Mouse (Mus musculus) kidney, postnatal 4 days (tissue): ENCODE data around the gene Olfr1333.
"Not testable (repeated sequence)": the region's sequence is repeated elsewhere in the genome, so short reads cannot be mapped to it uniquely, and the experiment has no call there.

Experiments
- DNase-seq, 2 experiments: peaks; one replicate each; pipeline ENCODE4 v3.0.0; 2021; ENCODE audit warnings: mixed read lengths in 2 of 2

Olfr1333 gene

DNA sequence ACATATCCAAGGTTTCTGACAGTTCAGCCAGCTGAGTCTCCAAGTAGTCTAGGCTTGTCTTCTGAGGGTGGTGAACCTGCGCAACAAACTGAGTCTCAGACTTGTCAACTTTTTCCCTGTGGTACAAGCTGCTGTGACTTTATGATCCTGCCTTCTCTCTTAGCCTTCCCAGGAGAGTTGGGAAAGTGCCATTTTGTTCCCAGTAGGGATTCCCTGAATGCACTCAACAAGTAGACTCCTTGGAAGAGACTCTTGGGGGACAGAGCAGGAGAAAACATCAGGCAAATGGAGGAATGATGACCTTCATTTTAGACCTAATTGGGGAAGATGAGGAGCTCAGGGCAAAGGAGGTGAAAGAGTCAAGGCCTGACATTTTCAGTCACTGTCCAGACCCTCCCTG is at the start of gene Olfr1333:
Olfr1333 (minus strand) TSS at position 101 of the 400 bp plus-strand sequence.
- DNase-seq, result no peak

DNA sequence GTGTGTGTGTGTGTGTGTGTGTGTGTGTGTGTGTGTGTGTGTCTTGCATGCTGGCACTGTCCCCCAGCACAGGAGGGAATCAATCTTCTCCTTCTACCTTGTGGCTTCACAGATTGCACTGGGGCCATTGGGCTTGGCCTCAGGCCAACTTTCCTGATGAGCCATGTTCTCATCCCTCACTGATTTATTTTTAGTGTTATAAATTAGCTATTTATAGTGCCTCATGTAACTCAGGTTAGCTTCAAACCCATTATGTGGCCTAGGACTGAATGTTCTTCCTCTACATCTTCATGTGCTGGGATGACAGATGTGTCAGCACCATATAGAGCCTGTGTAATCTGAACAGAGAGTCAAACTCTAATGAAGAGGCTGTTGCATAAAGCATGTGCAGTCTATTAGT is 31.5 kb upstream of the Olfr1333 start:
- DNase-seq, result peak in 1 of 2 experiments; percentile 1

DNA sequence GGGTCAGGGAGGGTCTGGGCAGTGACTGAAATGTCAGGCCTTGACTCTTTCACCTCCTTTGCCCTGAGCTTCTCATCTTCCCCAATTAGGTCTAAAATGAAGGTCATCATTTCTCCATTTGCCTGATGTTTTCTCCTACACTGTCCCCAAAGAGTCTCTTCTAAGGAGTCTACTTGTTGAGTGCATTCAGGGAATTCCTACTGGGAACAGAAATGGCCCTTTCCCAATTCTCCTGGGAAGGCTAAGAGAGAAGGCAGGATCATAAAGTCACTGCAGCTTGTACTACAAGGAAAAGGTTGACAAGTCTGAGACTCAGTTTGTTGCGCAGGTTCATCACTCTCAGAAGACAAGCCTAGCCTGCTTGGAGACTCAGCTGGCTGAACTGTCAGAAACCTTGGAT is 28.3 kb upstream of the Olfr1333 start, which contains the start of gene Olfr1331:
Olfr1331 (plus strand) TSS at position 301 of the 400 bp plus-strand sequence.
- DNase-seq, result no peak

DNA sequence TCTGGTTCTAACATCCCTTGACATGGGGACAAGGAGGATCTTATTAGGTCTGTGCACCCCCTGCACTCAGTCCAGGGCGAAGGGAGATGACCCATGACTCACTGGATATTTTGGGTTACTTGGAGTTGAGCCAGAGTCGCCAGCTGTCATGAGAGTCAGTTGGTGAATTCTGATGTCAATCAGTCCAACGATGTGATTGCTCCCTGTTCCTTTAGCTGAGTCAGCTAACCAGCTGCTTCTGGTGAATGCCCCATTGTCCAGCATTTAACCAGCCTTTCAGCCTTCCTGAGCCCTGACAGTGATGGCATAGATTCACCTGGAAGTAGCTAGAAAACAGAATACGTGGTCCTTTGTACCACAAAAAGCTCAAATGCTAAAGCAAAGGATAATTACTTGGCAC is 26.6 kb upstream of the Olfr1333 start:
- DNase-seq, result no peak

DNA sequence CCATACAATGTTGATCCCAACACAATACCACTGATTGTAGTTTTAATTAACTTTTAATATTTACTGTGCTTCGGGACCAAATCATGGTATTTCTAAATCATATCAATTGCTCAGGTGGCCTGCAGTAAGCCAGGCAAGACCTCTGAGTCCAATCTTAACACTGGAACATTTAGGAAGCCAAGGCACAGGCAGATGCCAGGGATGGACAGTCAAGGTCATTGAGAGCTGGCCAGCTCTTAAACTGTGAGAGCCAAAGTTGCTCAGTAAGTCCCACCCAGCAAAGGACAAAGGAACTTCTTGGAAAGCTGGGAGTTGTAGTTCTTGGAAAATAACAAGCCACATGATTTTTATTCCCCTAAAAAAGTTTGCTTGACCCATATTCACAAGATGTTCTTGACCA is 25.7 kb upstream of the Olfr1333 start:
- DNase-seq, result no peak

DNA sequence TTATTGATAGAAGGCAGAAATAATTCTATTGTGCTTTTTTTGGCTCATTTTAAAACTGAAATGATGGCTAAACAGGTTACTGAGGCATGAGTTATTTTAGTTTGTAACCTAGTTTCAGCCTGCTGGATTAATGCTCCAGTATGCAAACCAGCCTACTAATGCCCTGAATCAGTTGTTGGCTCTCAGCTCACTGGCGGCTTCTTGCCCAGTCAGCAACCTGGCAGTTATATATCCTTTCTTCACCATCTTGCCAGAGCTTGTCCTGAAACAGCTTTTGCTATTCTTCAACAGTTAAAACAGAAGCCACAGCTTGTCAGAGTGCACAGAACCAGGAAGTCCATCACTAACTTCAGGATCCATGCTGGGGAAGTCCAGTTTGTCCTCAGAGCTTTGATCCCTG is 17.2 kb downstream of the Olfr1333 start:
- DNase-seq, result no peak

DNA sequence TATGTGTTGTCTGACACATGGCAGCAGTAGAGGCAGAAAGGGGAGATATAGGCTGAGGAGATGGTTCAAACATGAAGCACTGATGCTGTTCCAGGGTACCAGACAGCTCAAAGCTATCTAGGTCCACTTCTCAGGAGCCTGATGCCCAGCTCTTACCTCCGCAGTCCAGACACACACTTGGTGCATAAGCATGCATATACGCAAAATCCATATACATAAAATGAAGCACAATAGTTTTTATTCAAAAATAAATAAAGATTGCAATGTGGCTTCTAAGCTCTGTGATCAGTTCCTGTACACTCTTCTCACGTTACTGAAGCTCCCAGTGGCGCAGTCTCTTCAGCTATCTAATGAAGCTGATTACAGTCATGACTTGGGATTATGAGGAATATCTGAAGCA is 26.2 kb downstream of the Olfr1333 start, which contains the start of gene Olfr1335:
Olfr1335 (minus strand) TSS at position 101 of the 400 bp plus-strand sequence.
- no peak for DNase-seq

DNA sequence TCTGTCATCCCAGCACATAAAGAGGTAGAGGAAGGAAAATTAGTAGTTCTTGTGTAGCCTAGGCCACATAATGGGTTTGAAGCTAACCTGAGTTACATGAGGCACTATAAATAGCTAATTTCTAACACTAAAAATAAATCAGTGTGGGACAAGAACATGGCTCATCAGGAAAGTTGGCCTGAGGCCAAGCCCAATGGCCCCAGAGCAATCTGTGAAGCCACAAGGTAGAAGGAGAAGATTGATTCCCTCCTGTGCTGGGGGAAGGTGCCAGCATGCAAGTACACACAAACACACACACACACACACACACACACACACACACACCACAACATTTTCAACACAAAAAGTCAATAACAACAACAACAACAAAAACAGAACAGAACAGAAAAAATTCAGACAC is 43.3 kb downstream of the Olfr1333 start:
- DNase-seq, result not testable (repeated sequence)

DNA sequence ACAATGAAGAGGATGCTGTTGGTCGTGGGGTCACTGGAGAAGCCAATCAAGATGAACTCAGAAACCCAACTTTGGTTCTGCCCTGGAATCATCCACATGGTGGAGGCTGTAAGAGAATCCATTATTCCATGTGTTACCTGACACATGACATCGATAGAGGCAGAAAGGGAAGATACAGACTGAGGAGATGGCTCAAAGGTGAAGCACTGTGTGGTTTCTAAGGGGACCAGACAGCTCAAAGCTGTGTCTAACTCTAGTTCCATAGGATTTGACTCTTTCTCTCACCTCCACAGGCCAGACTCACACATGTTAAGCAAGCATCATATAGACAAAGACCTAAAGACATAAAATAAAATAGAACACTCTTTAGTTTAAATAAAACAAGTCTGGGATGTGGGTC is 53.6 kb downstream of the Olfr1333 start, which contains the start of gene Olfr1337:
Olfr1337 (minus strand) TSS at position 101 of the 400 bp plus-strand sequence.
- no peak for DNase-seq
